Mouse (Mus musculus): ENCODE data around the gene Clcf1. TPM values are rescaled to one million over a fixed set of nuclear protein-coding genes. Genes with fewer than 3 reads are reported as not detected.

The Clcf1 gene
- polyA plus RNA-seq, 1 experiment: 11.5 TPM

DNA sequence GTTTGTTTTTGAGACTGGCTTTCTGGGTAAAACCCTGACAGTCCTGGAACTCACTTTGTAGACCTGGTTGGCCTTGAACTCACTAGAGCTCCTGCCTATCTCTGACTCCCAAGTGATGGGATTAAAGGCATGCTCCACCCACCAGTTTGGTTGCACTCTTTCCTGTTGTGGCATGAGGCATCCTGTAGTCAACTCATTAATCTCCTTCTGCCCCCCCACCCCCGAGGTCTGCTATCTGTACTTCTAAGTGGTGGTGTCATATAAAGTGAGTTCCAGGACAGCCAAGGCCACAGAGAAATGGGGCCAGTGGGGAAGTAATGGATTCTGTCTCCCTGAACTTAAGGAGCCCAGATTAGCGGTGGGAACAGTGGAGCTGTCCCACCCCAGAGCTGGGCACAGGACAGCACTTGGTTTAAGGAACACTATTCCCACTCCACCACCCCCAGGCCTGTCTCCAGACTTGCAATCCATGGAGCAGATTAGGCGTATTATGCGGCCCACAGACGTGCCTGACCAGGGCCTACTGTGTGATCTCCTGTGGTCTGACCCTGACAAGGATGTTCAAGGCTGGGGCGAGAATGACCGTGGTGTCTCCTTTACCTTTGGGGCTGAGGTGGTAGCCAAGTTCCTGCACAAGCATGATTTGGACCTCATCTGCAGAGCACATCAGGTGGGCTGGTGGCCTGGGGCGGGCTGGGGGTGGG is 19.9 kb upstream of the Clcf1 start:
- no peak overlapping the region for H3ac ChIP-seq (ENCODE audit: control insufficient read depth, insufficient read length)
- TF ChIP-seq REST (IDR thresholded peaks at IDR 0.05; ENCODE audit: insufficient read depth, insufficient read length) (no peak), POLR2A (IDR thresholded peaks at IDR 0.05; ENCODE audit: insufficient read length, low read depth) (peak; percentile 26), TCF3 (IDR thresholded peaks at IDR 0.05; ENCODE audit: insufficient read length, low read depth) (no peak), POLR2AphosphoS2 (IDR thresholded peaks at IDR 0.05; ENCODE audit: insufficient read length, low read depth) (peak; percentile 50), USF1 (IDR thresholded peaks at IDR 0.05; ENCODE audit: low read depth) (no peak), TCF12 (IDR thresholded peaks at IDR 0.05; ENCODE audit: insufficient read depth, poor library complexity, severe bottlenecking) (no peak), MYOD1 (IDR thresholded peaks at IDR 0.05; ENCODE audit: control insufficient read depth in 1 of 3, insufficient read length in 2 of 3, low read depth in 2 of 3) (no peak), SRF (IDR thresholded peaks at IDR 0.05; ENCODE audit: control insufficient read depth, insufficient read length, low read depth) (no peak)
- no peak overlapping the region for H3K4me3 ChIP-seq
- peaks cover 18% of the 10 kb centered on the region for H3K79me2 ChIP-seq (ENCODE audit: control insufficient read depth, insufficient read depth)
- peaks cover 23% of the 10 kb centered on the region for H3K36me3 ChIP-seq (ENCODE audit: control insufficient read depth, insufficient read depth)
- H3K4me2 ChIP-seq (ENCODE audit: low read depth): peak overlapping the region; percentile 99
- no peaks in the 10 kb centered on the region for H3K27me3 ChIP-seq (ENCODE audit: control insufficient read depth, insufficient read depth, insufficient read length)

DNA sequence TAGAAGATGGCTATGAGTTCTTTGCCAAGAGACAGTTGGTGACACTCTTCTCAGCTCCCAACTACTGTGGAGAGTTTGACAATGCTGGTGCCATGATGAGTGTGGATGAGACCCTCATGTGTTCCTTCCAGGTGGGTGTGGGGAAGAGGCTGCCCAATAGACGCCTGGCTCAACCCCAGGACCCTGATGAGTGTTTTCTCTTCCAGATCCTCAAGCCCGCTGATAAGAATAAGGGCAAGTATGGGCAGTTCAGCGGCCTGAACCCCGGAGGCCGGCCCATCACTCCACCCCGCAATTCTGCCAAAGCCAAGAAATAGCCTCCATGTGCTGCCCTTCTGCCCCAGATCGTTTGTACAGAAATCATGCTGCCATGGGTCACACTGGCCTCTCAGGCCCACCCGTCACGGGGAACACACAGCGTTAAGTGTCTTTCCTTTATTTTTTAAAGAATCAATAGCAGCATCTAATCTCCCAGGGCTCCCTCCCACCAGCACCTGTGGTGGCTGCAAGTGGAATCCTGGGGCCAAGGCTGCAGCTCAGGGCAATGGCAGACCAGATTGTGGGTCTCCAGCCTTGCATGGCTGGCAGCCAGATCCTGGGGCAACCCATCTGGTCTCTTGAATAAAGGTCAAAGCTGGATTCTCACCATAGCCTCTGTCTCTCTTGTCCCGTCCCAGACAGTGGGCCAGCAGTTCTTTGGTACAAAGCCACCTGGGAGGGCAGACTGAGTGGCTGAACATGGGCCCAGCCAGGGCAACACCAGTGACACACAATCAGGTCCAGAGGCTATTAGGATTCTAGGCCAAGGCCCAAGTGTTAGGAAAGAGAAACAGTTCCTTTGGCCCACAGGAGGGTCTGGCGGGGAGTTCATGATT is 19.0 kb upstream of the Clcf1 start:
- Histone ChIP-seq H3K4me2 (ENCODE audit: low read depth) (no peak overlapping the region), H3K36me3 (ENCODE audit: control insufficient read depth, insufficient read depth) (peaks cover 23% of the 10 kb centered on the region), H3ac (ENCODE audit: control insufficient read depth, insufficient read length) (no peak overlapping the region), H3K4me3 (no peak overlapping the region), H3K79me2 (ENCODE audit: control insufficient read depth, insufficient read depth) (peaks cover 23% of the 10 kb centered on the region), H3K27me3 (ENCODE audit: control insufficient read depth, insufficient read depth, insufficient read length) (no peaks in the 10 kb centered on the region)
- no peak for TF ChIP-seq TCF12 (IDR thresholded peaks at IDR 0.05; ENCODE audit: insufficient read depth, poor library complexity, severe bottlenecking)
- TF ChIP-seq POLR2AphosphoS2 (IDR thresholded peaks at IDR 0.05; ENCODE audit: insufficient read length, low read depth): no peak
- TF ChIP-seq USF1 (IDR thresholded peaks at IDR 0.05; ENCODE audit: low read depth): no peak
- TF ChIP-seq REST (IDR thresholded peaks at IDR 0.05; ENCODE audit: insufficient read depth, insufficient read length): no peak
- TF ChIP-seq TCF3 (IDR thresholded peaks at IDR 0.05; ENCODE audit: insufficient read length, low read depth): no peak
- no peak for TF ChIP-seq CEBPB (IDR thresholded peaks at IDR 0.05; ENCODE audit: insufficient read depth, poor library complexity, severe bottlenecking)
- TF ChIP-seq MAX (IDR thresholded peaks at IDR 0.05; ENCODE audit: low read depth): no peak
- TF ChIP-seq MYOG (IDR thresholded peaks at IDR 0.05; ENCODE audit: control insufficient read depth in 1 of 3, insufficient read depth in 1 of 3, insufficient read length in 2 of 3, low read depth in 2 of 3): no peak
- TF ChIP-seq MYOD1 (IDR thresholded peaks at IDR 0.05; ENCODE audit: control insufficient read depth in 1 of 3, insufficient read length in 2 of 3, low read depth in 2 of 3): no peak
- no peak for TF ChIP-seq POLR2A (IDR thresholded peaks at IDR 0.05; ENCODE audit: insufficient read length, low read depth)
- no peak for TF ChIP-seq SRF (IDR thresholded peaks at IDR 0.05; ENCODE audit: control insufficient read depth, insufficient read length, low read depth)
- TF ChIP-seq E2F4 (IDR thresholded peaks at IDR 0.05; ENCODE audit: insufficient read depth): no peak

DNA sequence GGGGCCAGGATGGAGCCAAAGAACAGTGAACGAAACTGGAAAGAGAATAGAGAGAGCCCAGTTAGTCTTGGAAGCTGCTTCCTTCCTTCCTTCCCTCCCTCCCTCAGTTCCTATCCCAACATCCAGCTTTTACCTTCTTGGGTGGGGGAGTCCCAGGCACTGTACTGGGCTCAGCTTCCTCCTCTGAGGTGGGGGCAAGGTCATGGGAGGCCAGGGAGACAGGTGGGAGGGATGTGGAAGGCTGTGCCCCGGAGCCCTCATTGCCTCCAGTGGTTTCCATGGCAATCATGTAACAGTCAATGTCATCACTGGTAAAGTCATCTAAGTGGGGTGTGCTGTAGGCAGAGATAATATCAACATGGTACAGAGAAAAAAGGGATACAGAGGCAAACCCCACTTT is 18.0 kb upstream of the Clcf1 start:
- Histone ChIP-seq H3K27me3 (ENCODE audit: control insufficient read depth, insufficient read depth, insufficient read length) (no peaks in the 10 kb centered on the region), H3K36me3 (ENCODE audit: control insufficient read depth, insufficient read depth) (peaks cover 23% of the 10 kb centered on the region), H3K4me3 (no peak overlapping the region), H3K79me2 (ENCODE audit: control insufficient read depth, insufficient read depth) (peaks cover 33% of the 10 kb centered on the region), H3K4me2 (ENCODE audit: low read depth) (no peak overlapping the region), H3ac (ENCODE audit: control insufficient read depth, insufficient read length) (no peak overlapping the region)
- no peak for TF ChIP-seq SRF (IDR thresholded peaks at IDR 0.05; ENCODE audit: control insufficient read depth, insufficient read length, low read depth)

DNA sequence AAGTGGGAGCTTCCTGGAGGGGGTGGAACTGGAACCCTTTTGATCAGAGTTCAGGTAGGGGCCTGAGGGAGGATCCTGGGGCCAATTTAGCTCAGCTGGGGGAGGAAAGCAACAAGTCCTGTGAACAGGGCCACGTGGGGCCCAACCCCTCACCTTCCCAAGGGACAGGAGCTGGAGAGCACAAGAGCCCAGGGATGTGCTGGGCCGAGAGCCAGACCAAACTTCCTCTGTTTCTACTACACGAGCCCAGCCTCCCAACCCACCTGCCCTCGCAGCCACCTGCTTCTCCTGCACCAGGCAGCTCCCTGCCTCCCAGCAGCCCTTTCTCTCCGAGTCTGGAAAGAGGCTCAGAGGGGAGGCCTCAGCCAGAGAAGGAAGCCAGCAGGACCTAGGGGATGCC is 17.5 kb upstream of the Clcf1 start:
- Histone ChIP-seq H3K4me3 (no peak overlapping the region), H3K36me3 (ENCODE audit: control insufficient read depth, insufficient read depth) (peaks cover 23% of the 10 kb centered on the region), H3ac (ENCODE audit: control insufficient read depth, insufficient read length) (no peak overlapping the region), H3K4me2 (ENCODE audit: low read depth) (no peak overlapping the region), H3K27me3 (ENCODE audit: control insufficient read depth, insufficient read depth, insufficient read length) (no peaks in the 10 kb centered on the region), H3K79me2 (ENCODE audit: control insufficient read depth, insufficient read depth) (peaks cover 35% of the 10 kb centered on the region)
- no peak for TF ChIP-seq SRF (IDR thresholded peaks at IDR 0.05; ENCODE audit: control insufficient read depth, insufficient read length, low read depth)

DNA sequence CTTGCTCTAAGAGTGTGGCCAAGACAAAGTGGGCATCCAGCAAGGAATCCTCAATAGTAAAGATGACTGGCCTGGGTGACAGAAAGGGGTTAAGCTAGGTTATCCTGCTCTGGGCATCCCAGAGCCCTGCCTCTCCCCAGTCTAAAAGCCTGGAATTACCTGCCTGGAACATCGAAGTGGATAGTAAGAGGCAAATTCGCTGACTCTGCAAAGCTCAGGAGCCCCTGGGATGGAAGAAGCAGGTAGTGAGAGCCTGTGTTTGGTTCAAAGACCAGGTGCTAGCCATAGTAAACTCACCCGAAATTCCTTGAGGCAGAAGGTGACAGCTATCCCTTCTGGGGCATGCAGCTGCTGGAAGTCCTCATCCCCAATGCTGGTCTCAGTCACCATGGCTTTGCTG is 16.9 kb upstream of the Clcf1 start:
- H3ac ChIP-seq (ENCODE audit: control insufficient read depth, insufficient read length): no peak overlapping the region
- peaks cover 35% of the 10 kb centered on the region for H3K79me2 ChIP-seq (ENCODE audit: control insufficient read depth, insufficient read depth)
- no peak overlapping the region for H3K4me2 ChIP-seq (ENCODE audit: low read depth)
- TF ChIP-seq POLR2A (IDR thresholded peaks at IDR 0.05; ENCODE audit: insufficient read length, low read depth): peak; percentile 9
- no peak for TF ChIP-seq TCF3 (IDR thresholded peaks at IDR 0.05; ENCODE audit: insufficient read length, low read depth)
- no peak for TF ChIP-seq MAX (IDR thresholded peaks at IDR 0.05; ENCODE audit: low read depth)
- TF ChIP-seq MYOG (IDR thresholded peaks at IDR 0.05; ENCODE audit: control insufficient read depth in 1 of 3, insufficient read depth in 1 of 3, insufficient read length in 2 of 3, low read depth in 2 of 3): no peak
- TF ChIP-seq POLR2AphosphoS2 (IDR thresholded peaks at IDR 0.05; ENCODE audit: insufficient read length, low read depth): peak; percentile 55
- TF ChIP-seq USF1 (IDR thresholded peaks at IDR 0.05; ENCODE audit: low read depth): no peak
- no peak for TF ChIP-seq CEBPB (IDR thresholded peaks at IDR 0.05; ENCODE audit: insufficient read depth, poor library complexity, severe bottlenecking)
- TF ChIP-seq MYOD1 (IDR thresholded peaks at IDR 0.05; ENCODE audit: control insufficient read depth in 1 of 3, insufficient read length in 2 of 3, low read depth in 2 of 3): peak in 1 of 3 experiments; percentile 2
- TF ChIP-seq REST (IDR thresholded peaks at IDR 0.05; ENCODE audit: insufficient read depth, insufficient read length): no peak
- no peak for TF ChIP-seq E2F4 (IDR thresholded peaks at IDR 0.05; ENCODE audit: insufficient read depth)
- H3K4me3 ChIP-seq: no peak overlapping the region
- peaks cover 23% of the 10 kb centered on the region for H3K36me3 ChIP-seq (ENCODE audit: control insufficient read depth, insufficient read depth)
- no peaks in the 10 kb centered on the region for H3K27me3 ChIP-seq (ENCODE audit: control insufficient read depth, insufficient read depth, insufficient read length)

All from myocyte (in vitro differentiated cells).